Mouse (Mus musculus) lung, adult 2 months (tissue): ENCODE measurements at regions not wholly inside any gene's neighbourhood (a gene's known extent, or its start where the extent isn't known, plus 50 kb on each side); places are given as distances from the start of the nearest gene placed in this dataset.

Source experiments
- DNase-seq: peaks from one replicate; pipeline ENCODE4 v3.0.0; 2022
- H3K4me1 ChIP-seq: fragments of 200-500 bp; 2 replicates; pipeline ENCODE4 v1.6.1; 2011; ENCODE audit warnings: low read length; ENCODE audit not compliant: control insufficient read depth, insufficient read depth
- H3K4me3 ChIP-seq: fragments of 200-500 bp; replicated peaks from 2 replicates; pipeline ENCODE3; 2011; ENCODE audit warnings: low read depth, mild to moderate bottlenecking, control low read depth, low read length; ENCODE audit errors: extremely low read depth
- CTCF ChIP-seq: fragments of 200-500 bp; IDR thresholded peaks from 2 replicates; pipeline ENCODE4 v1.5.1; 2011; ENCODE audit warnings: mild to moderate bottlenecking, low read length, control low read depth; ENCODE audit not compliant: insufficient read depth
- POLR2A ChIP-seq: fragments of 200-500 bp; IDR thresholded peaks from 2 replicates; pipeline ENCODE4 v1.6.1; 2011; ENCODE audit warnings: low read depth, mild to moderate bottlenecking, control low read depth, low read length, borderline replicate concordance; ENCODE audit errors: extremely low read depth
- WGBS: fragments of 180-500 bp; shearing (Covaris S2); methylation state at CpG from one replicate; pipeline ENCODE4 v1.1.7; 2018; 5-methylcytosine and 5-hydroxymethylcytosine counted together

GRCm38 (mm10) chr15:62042924-62043504 is 1120.2 kb upstream of the A1bg start:
- DNase-seq, result no peak
- TF ChIP-seq POLR2A, result no peak
- TF ChIP-seq CTCF, result no peak
- no peaks in the 10 kb centered on the region for H3K4me1 ChIP-seq

More at GRCm38 (mm10) chr15:62042924-62043504, 1120.2 kb upstream of the A1bg start:
- WGBS, result 92% methylated on average over 6 of the region's 6 CpGs
- H3K4me3 ChIP-seq, result no peak overlapping the region
